Mouse (Mus musculus): ENCODE data around the gene Misp.

The Misp gene

DNA sequence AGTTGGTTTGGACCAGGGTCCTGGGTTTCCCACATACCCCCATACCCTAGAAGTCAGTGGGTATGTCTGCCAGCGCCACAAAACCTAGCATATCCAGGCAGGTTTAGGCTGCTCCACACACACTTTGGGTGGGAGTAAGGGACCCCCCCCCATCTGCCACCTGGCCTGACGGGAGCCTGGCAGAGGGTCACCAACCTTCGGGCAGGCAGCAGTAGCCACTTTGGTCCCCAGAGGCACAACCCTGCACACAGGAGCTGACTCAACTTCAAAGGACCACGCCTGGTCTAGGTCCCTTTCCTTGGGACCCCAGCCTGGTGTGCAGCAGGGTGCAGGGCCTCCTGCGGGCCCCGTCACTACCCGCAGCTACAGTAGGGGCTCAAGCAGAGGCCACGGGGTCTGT is 512 bp upstream of the Misp start:
- no peak for DNase-seq (ENCODE audit: extremely low spot score, low read depth, low spot score)

DNA sequence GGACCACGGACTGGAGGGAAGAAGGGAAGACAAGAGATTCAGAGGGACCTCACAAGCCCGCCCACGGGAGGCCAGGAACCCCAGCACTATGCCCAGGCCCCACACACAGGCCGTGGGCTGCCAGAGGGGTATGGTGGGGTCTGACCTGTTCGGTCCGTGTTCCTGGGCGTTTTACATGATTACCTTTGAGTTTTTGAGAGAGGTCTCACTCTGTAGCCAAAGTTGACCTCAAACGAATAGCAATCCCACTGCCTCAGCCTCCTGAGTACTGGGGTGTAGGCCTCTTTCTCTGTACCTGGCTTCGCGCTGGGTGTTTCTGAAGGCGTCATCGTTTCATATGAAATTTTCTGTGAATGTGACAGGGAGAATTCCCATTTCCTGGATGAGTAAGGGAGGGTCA is 942 bp downstream of the Misp start:
- DNase-seq (ENCODE audit: extremely low spot score, low read depth, low spot score): no peak

DNA sequence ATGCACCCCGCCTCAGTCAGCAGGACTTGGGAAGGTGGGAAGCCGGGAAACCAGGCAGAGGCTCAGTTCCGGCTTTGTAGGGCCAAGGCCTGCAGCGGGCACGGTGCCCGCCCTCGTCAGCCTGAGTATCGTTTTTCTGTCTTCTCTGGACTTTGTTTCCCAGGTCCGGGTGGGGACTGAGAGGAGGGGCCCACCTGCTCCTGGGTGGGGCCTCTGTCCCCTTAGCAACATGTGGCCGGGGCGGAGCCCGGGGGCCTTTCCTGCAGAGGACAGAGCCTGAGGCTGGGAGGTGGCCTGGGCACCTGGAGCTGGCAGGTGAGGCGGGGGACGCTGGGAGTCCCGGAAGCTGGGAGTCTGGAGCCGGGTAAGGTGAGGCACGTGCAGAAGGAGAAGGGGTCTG is 1.6 kb downstream of the Misp start:
- no peak for DNase-seq (ENCODE audit: extremely low spot score, low read depth, low spot score)

DNA sequence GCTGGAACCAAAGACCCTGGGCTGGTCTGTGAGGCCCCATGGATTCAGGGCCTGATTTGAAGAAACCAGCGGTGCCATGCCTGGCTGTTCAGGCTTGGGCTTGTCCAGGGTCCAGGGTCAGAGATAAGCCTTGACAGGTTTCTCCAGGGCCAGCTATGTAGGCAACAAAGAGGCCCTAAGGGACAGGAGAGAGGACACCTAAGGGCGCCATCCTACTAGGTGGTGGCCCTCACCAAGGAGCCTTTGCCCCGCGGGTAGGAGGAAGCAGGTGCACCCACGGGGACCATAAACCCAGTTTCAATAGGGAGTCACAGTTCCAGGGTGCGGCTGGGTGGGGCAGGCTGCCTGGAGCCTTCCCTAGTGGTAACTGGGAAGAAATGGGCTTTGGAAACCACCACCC is 2.2 kb downstream of the Misp start:
- DNase-seq (ENCODE audit: extremely low spot score, low read depth, low spot score): no peak

DNA sequence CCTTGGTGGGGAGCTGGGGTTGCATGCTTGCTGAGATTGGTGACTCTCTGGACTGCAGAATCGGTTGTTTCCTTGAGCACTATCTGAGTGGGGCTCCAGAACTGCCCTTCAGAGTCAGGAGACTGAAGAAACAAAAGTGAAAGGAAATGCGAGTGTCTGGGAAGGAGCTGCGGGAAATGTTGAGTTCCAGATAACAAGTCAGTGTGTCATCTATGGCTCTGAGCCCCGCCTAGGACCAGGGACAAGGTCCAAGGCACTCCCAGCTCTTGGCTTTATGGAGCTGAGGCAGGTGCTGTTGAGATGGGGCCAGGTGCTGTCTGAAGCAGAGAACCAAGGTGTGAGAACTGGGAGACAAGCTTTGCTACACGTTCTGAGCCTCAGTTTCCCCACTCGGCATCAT is 3.6 kb downstream of the Misp start:
- no peak for DNase-seq (ENCODE audit: extremely low spot score, low read depth, low spot score)

DNA sequence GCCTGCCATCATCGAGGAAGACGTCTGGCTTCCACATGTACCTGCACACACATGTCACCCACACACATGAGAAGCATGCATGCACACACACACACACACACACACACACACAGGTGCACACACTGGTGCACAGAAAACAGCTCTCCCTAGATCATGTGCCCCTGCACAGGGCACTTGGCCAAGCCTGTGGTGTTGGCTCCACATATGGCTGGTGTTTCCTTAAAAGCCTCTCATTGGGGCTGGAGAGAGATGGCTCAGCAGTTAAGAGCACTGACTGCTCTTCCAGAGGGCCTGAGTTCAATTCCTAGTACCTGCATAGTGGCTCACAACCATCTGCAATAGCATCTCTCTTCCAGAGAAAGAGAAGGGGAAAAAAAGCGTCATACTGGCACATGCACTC is 10.8 kb downstream of the Misp start:
- DNase-seq (ENCODE audit: extremely low spot score, low read depth, low spot score): no peak

DNA sequence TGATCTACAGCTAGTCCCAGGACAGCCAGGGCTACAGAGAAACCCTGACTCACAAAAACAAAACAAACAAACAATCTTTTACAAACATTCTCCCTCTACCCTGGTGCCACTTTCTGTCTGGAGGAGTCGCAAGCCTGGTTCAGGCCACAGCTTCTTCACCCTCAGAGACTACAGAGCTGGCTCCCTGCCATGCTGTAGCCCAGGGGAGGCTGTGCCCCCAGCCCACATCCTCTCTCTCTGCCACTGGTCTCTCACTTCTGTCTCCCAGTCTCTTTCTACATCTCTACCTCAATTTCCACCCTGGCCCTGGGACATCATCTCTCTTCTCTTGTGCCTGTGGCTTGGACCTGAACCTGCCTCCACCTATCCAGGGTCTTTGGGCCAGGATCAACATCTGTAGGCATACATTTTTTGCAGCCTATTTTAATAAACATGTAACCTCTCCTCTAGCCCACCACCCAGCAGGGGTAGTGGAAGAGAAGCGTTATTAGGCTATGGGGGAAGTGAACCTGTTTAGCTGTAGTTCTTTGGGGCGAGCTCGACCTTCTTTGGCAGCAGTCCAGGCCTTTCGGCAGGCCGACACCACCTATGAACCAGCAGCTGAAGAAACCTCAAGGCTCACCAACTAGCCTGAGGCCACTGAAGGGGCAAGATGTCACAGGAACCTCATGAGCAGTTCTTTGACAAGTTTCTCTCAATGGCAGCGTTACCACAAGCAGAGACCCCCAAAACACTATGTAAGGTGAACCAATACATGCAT is 11.4 kb downstream of the Misp start:
- DNase-seq (ENCODE audit: extremely low spot score, low read depth, low spot score): no peak

DNA sequence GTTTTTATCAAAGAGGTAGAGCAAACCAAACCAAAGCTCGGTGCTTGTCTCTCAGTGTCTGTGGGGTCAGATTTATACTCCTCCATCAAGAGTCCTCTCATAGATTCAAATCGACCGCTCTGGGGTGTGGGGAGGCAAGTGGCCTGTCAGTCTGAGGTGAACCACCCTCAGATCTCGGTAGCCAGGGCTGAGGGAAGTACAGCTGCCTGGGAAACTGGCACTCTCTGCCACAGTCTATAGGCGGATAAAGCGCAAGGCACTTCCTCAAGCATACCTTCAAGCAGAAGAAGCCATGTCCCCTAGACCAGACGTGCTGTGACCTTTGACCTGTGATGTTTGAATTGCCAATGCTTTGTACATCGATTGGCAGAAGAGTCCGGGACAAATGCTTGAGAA is 12.0 kb downstream of the Misp start:
- no peak for DNase-seq (ENCODE audit: extremely low spot score, low read depth, low spot score)

DNA sequence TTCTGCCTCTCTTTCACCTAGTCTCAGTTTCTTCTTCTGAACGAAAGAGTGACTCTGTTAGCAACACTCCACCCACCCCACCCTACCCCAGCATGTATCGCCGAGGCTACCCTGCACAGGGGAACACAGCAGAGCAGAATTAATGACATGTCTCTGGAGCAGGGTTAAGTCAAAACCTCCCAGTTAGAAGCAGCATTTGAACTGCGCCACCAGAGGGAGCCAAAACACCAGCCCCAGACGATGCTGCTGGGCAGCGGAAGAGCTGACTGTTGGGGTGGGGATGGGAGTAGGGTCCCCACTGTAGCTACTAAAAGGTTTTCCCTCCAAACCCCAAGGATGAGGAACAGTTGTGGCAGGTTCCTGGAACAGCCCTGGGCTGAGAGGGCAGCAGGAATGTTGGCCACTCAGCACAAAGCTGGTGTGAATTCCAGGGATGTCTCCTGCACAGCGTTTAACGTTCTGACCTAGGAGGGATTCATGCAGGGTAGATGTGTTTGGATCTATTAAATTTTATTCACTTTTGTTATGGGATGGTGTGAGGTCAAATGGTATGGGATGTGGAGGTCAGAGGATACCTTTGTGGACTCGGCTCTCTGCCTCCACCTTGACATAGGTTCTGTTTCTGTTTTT is 14.1 kb downstream of the Misp start:
- DNase-seq (ENCODE audit: extremely low spot score, low read depth, low spot score): no peak

DNA sequence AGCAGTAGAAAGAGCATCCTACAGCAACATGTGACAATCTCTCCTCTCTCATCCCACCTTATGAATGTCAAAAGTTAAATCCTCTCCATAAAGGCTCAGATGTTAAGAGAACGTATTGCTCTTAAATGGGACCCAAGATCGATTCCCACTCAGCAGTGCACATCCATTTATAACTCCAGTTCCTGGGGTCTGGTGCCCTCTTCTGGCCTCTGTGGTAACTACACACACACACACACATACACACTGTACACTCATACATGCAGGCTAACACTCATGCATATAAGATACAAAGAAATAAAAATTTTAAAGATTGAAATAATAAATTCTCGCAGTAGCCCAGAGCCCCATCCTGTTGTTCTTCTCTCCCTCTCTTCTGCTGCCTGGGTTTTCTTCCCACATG is 16.1 kb downstream of the Misp start:
- no peak for DNase-seq (ENCODE audit: extremely low spot score, low read depth, low spot score)

DNA sequence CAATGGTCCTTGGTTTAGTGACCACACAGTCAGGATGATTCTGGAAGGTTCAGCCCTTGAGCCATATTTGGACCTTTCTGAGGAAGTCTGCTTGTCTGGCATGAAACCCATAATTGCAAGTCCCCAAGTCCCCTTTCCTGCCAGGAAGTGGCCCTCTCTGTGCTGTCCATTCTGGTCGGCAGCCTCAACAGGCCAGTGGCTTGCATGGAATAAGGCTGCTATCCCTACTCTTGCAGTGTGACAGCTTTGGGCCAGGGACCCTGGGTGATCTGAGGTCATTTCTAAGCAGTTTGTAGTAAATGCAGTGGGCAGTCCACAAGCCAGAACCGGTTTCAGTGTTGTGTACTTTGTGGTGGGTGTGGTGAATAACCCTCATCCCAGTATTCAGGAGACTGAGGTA is 17.4 kb downstream of the Misp start:
- no peak for DNase-seq (ENCODE audit: extremely low spot score, low read depth, low spot score)

DNA sequence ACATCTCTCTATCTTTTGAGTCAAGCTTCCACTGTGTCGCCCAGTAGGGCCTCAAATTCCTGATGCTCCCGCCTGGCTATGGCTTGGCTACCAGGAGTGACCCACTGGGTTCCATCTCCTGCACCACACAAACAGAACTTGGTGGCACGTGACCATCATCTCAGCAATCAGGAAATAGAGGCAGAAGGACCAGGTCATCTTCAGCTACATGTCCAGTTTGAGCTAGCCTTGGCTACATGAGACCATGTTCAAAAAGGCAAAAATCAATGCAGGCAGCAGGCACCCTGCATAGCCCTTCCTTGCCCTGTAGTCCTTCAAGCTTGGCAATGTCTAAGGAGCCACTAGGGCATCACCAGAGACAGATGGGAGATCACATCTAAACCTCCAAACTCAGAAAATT is 19.3 kb downstream of the Misp start:
- DNase-seq (ENCODE audit: extremely low spot score, low read depth, low spot score): no peak

DNA sequence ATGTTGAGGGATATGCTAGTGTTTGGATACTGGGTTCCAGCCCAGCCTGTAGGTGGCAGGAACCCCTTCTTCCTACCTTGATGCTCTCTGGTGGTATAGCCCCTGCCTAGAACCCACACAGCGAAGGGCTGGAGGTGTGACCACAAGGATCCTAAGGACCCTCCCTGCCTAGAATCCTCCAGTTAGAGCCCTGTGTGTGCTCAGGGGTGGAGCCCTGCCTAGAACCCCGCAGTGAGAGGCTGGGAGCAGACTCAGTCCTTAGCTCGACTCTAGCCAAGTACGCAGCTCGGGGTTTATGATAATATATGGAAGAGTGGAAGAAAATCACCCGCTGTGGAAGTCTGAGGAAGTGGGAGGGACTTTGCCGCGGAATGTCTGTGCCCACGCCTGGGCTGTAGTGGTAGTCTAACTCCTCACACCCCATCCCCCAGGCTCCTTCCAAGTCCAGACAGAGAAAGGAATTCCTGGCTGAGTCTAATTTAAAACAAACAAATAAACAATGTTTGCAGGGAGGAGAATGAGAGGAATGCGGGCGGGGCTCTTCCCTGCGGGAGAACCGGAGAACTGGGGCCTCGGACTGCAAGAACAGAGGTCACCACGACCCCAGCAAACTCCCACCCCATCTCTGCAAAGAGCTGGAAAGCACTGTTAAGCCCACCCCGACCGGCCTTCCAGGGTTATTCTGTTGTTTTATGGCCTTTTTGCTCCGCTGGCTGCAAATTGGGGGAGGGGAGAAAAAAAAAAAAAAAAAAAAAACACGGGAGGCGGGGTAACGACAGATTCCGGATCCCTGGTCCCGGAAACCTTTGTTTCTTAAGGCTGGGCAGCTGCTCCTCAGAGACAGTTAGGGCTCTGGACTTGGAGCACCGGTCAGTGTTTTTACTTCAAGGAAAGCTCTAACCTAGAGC is 20.1 kb downstream of the Misp start:
- peak; percentile 63 for DNase-seq (ENCODE audit: extremely low spot score, low read depth, low spot score)

DNA sequence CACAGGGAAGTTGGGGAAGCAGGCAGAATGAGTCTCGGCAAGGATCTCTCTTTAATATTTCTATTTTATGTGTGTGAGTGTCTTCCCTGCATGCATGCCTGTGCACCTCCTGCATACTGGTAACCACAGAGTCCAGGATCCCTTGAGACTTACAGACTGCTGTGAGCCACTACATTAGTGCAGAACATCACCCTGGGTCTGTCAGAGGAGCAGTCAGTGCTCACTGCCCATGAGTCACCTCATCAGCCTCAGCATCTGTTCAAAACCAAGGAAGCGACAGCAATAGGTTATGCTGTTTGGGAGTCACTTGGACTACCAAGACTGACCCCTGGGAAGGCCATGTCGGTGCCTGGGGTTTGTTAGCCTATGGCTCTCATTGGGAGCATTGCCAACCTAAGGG is 21.5 kb downstream of the Misp start:
- DNase-seq (ENCODE audit: extremely low spot score, low read depth, low spot score): no peak

DNA sequence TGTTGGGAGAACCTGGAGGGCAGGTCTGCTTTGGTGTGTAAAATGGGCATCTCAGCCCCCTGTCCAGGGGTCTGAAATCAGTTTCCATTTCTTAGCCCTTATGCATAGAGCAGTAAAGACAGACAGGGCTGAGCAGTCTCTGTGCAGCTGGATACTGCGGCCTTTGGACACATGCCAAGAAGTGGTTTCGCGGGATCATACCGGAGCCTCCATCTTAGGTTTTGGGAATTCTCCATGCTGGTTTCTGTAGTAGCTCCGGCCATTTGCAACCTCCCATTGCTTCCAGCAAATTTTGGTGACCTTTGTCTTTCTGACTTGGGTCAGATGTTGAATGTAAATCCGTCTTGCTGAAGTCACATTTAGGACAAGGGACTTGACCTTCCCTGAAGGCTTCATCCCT is 22.7 kb downstream of the Misp start:
- DNase-seq (ENCODE audit: extremely low spot score, low read depth, low spot score): no peak

DNA sequence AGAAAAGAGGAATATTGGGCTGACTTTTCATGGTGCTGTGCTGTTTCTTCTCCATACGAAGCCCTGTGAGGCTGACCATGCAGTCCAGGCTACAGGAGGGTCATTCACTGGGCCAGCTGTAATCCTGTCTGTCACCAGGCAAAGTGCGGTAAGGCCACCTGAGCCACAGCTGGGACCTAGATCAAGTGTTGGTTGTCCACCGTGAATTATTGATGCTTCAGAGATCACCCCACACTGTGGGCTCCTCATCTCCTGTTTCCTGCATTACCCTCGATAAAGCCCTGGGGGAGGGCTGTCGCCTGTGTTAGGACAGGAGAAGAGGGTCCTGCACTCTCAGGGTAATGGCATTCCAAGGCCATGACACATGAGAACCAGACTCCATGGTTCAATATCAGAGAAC is 25.8 kb downstream of the Misp start:
- DNase-seq (ENCODE audit: extremely low spot score, low read depth, low spot score): no peak

DNA sequence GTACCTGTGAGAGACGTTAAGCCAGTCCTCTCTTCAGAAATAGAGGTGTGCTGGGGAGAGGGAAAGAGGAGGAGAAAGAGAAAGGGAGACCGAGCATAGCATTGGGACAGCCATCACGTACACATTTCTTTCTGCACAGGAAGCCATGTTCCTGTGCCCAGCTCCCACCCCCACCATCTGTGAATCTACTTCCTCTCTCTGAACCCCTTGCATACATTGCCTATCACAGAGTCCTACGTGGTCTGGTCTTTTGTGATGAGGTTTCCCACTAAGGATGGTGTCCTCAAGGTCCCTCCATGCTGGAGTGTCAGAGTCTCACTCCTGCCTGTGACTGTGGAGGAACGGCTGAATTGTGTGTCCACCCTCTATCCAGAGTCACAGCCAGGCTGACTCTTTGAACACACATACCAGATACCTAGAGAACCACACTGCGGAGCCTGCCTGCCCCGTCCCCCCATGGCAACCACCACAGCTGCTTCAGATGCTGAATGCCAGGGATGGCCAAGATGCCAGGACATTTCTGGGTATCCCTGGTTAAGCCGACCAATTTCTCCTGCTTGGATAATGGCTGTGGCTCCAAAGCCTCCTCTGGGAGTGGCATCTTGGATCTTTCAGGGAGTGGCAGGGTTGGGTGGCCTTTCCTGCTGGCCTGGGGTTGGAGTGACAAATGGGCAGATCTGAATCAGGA is 29.3 kb downstream of the Misp start:
- no peak for DNase-seq (ENCODE audit: extremely low spot score, low read depth, low spot score)

DNA sequence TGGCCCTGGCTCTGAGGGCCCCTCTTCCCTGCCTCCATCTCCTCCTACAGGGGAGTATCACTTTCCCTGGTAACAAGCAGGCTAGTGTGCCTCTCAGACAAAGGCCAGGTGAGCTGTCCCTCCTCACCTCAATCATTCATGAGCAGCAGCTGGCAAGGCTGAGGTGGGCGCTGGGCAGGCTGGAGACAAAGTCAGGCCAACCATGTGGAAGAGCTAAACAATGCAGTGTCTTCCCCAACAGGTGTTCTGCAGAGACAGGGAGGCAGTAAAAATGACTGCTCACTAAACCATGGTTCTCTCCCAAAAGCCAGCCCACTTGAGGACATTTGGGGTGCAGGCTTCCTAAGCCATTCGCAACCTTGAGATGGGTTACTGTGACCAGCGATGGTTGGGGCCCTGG is 30.9 kb downstream of the Misp start:
- no peak for DNase-seq (ENCODE audit: extremely low spot score, low read depth, low spot score)

DNA sequence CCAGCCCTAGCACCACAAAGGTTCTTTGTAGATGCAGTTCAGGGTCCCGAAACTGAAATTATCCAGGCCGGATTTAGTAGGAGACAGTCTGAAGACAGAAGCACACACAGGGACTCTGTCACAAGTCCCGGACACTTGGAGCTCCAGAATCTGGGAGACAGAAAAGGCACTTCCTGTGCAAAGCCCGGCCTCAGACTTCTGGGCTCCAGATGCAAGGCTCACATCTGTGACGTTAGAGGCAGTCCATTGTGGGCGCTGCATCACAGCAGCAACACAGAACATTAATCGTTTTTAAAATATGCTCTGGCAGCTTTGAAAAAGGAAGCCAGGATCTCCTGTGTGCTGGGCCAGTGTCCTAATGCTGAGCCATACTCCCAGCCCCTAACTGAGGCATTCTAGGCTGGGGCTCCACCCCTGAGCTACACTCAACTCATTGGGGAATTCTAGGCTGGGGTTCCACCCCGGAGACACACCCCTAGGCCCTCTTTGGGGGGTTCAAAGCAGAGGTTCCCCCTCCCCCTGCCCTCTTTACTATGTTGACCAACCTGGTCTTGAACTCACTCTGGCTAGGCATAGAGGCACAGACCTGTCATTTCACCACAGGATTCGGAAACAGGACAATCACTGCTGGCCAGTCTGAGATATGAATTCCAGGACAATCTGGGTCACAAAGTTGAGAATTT is 31.5 kb downstream of the Misp start:
- DNase-seq (ENCODE audit: extremely low spot score, low read depth, low spot score): no peak

DNA sequence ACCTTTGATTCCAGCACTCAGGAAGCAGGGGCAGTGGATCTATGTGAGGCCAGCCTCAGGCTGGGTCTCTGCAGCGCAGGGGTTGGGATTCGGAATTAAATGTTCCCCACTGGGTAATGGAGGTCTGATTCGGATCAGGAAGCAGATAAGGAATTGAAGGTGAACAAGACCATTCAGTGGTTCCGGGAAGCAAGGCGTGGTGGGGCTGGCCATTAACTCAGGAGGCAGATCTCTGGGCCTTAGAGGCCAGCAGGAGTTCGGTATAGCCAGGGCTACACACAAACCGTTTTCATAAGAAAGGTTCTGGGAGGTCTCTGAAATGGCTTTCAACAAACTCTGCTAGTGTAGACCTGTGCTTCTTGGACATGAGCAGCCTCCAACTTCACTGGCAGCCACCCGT is 32.0 kb downstream of the Misp start:
- no peak for DNase-seq (ENCODE audit: extremely low spot score, low read depth, low spot score)

DNA sequence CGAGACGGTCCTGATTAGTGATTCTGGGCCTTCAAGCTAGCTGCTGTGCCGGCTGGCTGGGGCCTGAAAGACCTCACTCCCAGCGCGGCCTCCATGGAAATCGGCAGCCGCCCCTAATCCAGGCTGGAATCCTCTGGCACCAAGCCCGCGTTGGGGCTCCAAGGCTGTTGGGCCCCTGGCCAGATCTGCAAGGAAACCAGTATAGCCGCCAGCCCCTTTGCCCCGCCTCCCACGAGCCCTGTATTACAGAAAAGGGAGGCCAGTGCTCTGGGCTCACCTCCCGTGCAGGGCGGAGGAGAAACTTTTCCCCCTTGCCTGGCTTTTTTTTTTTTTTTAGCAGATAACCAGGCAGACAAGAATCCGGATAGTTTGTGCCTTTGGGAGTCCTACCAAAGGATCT is 32.6 kb downstream of the Misp start:
- DNase-seq (ENCODE audit: extremely low spot score, low read depth, low spot score): no peak
